Mouse (Mus musculus) lung, postnatal 0 days (tissue): ENCODE results near the gene Mtpn. TPM values are rescaled to one million over a fixed set of nuclear protein-coding genes. Genes with fewer than 3 reads are reported as not detected.

Source experiments
- ATAC-seq: fragments of 200-750 bp; cut with Nextera tagmentation; 2 replicates; pipeline ENCODE4 v1.8.0; 2017; ENCODE audit warnings: moderate library complexity
- DNase-seq: peaks from one replicate; pipeline ENCODE4 v3.0.0-alpha.2; 2016; ENCODE audit warnings: low spot score
- H3K27ac ChIP-seq: fragments of 300-500 bp; sonication (generic); 2 replicates; pipeline ENCODE4 v1.5.1; 2014; ENCODE audit warnings: antibody characterized with exemption, mild to moderate bottlenecking, low read length, mixed read lengths
- H3K27me3 ChIP-seq: fragments of 300-500 bp; sonication (generic); replicated peaks from 2 replicates; pipeline ENCODE4 v1.6.1; 2014; ENCODE audit warnings: low read length, mixed read lengths; ENCODE audit not compliant: insufficient read depth
- H3K36me3 ChIP-seq: fragments of 300-500 bp; sonication (generic); 2 replicates; pipeline ENCODE4 v1.6.1; 2014; ENCODE audit warnings: low read length, mixed read lengths; ENCODE audit not compliant: insufficient read depth
- H3K4me1 ChIP-seq: fragments of 300-500 bp; sonication (generic); 2 replicates; pipeline ENCODE4 v1.6.1; 2014; ENCODE audit warnings: antibody characterized with exemption, low read depth, low read length, mixed read lengths; ENCODE audit not compliant: insufficient read depth
- H3K4me2 ChIP-seq: fragments of 300-500 bp; sonication (generic); replicated peaks from 2 replicates; pipeline ENCODE4 v1.6.1; 2014; ENCODE audit warnings: low read depth, mild to moderate bottlenecking, low read length, moderate library complexity, mixed read lengths
- H3K4me3 ChIP-seq: fragments of 300-500 bp; sonication (generic); 2 replicates; pipeline ENCODE4 v1.5.1; 2014; ENCODE audit warnings: low read depth, low read length
- H3K9ac ChIP-seq: fragments of 300-500 bp; sonication (generic); replicated peaks from 2 replicates; pipeline ENCODE4 v1.6.1; 2014; ENCODE audit warnings: low read depth, mild to moderate bottlenecking
- H3K9me3 ChIP-seq: fragments of 300-500 bp; sonication (generic); 2 replicates; pipeline ENCODE4 v1.6.1; 2016; ENCODE audit warnings: low read length, mixed read lengths
- CTCF ChIP-seq: IDR thresholded peaks from 2 replicates; pipeline ENCODE4 v1.5.1; 2016; ENCODE audit warnings: antibody characterized with exemption, mild to moderate bottlenecking
- EP300 ChIP-seq: IDR thresholded peaks from 2 replicates; pipeline ENCODE4 v1.6.1; 2016; ENCODE audit warnings: antibody characterized with exemption, mild to moderate bottlenecking, control low read depth
- WGBS: fragments of 180-500 bp; shearing (Covaris S2); extraction: QIAGEN DNeasy Blood & Tissue Kit; methylation state at CpG from one replicate; pipeline ENCODE4 v1.1.7; 2014; 5-methylcytosine and 5-hydroxymethylcytosine counted together
- polyA plus RNA-seq: library from polyadenylated mRNA; unstranded; fragments of >200 nt; fragmentation: Nextera tagmentation; extraction: Ambion mirVana; gene quantifications from 2 replicates; pipeline ENCODE4 v1.2.1, GENCODE M21; 2015

Gene Mtpn
- polyA plus RNA-seq = 79.8 and 97.3 TPM in 2 replicates

DNA sequence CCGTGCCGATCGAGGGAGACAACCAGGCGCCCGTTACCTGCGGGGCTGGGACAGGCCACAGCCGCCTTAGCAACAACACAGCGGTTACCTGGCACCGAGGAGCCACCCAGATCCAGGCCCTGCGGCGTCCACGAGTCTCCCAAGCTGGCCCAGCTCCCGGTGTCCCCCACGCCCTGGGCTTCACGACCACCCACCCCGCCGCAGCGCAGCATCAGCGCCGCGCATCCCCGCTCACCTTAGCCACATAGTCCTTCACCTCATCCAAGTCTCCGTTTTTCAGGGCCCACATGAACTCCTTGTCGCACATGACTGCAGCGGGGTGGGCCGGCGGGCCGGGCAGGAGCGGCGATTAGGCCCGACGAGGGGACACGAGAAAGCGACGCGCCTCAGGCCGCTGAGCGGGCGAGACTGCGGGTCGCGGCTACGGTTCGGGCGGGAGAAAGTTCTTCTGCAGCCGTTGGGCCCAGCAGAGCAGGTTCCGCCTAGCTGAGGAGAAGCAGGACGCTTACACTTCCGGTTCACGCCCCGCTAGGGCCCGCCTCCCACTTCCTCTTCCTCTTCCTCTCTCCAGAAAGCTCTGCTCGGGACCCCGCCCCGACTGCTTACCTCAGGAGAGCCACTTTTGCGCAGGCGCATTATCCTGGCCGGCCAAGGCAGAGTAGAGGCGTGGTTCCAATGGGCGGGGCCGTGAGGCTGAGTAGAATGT lies at the start of gene Mtpn:
Mtpn (minus strand) TSS at position 585 of the 706 bp plus-strand sequence.
- no peaks in the 10 kb centered on the region for H3K27me3 ChIP-seq
- under 1% methylated on average over 61 of the region's 61 CpGs for WGBS
- H3K9ac ChIP-seq = peak within 1 kb of the TSS; percentile 98
- ATAC-seq = peak; percentile 99
- peak within 1 kb of the TSS; percentile 86 for H3K27ac ChIP-seq
- H3K36me3 ChIP-seq = no peaks in the 10 kb centered on the region
- peak within 1 kb of the TSS; percentile 99 for H3K4me3 ChIP-seq
- peak within 1 kb of the TSS; percentile 73 for H3K4me2 ChIP-seq
- TF ChIP-seq EP300 (no peak), CTCF (no peak)
- no peaks in the 10 kb centered on the region; the same call in 1 of the 2 replicates for H3K4me1 ChIP-seq
- H3K9me3 ChIP-seq = no peaks in the 10 kb centered on the region
- peak; percentile 100 for DNase-seq

DNA sequence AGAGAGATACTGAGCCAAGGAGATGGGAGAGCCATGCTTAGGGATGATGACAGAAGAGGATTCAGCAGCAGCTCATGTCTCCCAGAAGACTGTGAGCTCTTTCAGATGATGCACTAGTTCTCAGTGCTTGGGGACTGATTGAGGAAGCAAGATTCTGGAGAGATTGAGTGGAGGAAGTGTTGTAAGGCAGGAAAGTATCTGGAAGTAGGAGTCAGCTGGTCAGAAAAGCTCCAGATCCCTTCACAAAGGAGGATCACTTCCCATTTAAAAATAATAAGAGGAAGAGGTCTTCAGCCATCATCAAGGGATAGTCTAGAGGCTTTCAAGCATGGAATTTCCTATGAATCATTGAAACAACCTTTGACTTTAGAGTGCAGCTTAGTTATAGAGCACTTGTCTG lies 29.0 kb upstream of the Mtpn start:
- Histone ChIP-seq H3K9me3 (no peaks in the 10 kb centered on the region), H3K4me1 (no peaks in the 10 kb centered on the region), H3K4me3 (no peak overlapping the region), H3K27ac (no peak overlapping the region), H3K4me2 (no peak overlapping the region), H3K36me3 (no peaks in the 10 kb centered on the region), H3K27me3 (no peaks in the 10 kb centered on the region), H3K9ac (no peak overlapping the region)
- no peak for DNase-seq
- no peak for ATAC-seq
- TF ChIP-seq EP300 (no peak), CTCF (no peak)

DNA sequence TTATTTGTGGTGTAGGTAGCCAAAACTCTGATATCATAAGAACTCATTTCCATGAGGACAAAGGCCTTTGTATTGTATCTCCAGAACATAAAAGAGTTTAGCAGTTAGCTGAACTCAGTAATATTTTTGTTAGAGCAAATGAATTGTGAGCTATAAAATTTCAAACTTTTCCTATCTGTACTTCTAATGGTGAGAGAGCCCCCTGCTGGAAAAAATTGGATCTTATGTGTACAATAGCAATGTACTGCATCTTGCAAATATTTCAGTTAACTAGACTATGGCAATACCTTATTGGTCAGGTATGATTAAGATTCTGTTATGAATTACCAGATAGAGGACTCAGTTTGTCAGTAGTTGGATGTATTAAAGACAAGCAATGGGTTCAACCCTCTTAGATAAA lies 28.1 kb upstream of the Mtpn start:
- no peak overlapping the region for H3K27ac ChIP-seq
- H3K4me2 ChIP-seq = no peak overlapping the region
- ATAC-seq = no peak
- H3K9me3 ChIP-seq = no peaks in the 10 kb centered on the region
- no peaks in the 10 kb centered on the region for H3K27me3 ChIP-seq
- H3K36me3 ChIP-seq = no peaks in the 10 kb centered on the region
- peak; percentile 77 for DNase-seq
- no peaks in the 10 kb centered on the region for H3K4me1 ChIP-seq
- H3K4me3 ChIP-seq = no peak overlapping the region
- TF ChIP-seq CTCF (peak; percentile 63), EP300 (no peak)
- H3K9ac ChIP-seq = no peak overlapping the region

GRCm38 (mm10) chr6:35559950-35560349 lies 20.3 kb upstream of the Mtpn start:
- WGBS = 36% methylated on average over 2 of the region's 2 CpGs
- no peak overlapping the region for H3K9ac ChIP-seq
- H3K4me2 ChIP-seq = no peak overlapping the region
- no peak overlapping the region for H3K4me3 ChIP-seq
- no peaks in the 10 kb centered on the region for H3K36me3 ChIP-seq
- DNase-seq (no peak), ATAC-seq (no peak)
- H3K27ac ChIP-seq = no peak overlapping the region
- H3K9me3 ChIP-seq = no peaks in the 10 kb centered on the region
- TF ChIP-seq EP300 (no peak), CTCF (no peak)
- H3K27me3 ChIP-seq = no peaks in the 10 kb centered on the region
- no peaks in the 10 kb centered on the region for H3K4me1 ChIP-seq

- Histone ChIP-seq H3K9ac (no peak overlapping the region), H3K27ac (no peak overlapping the region), H3K36me3 (no peaks in the 10 kb centered on the region), H3K9me3 (no peaks in the 10 kb centered on the region), H3K4me1 (no peaks in the 10 kb centered on the region), H3K4me2 (no peak overlapping the region), H3K27me3 (no peaks in the 10 kb centered on the region), H3K4me3 (no peak overlapping the region)
- no peak for TF ChIP-seq CTCF
- TF ChIP-seq EP300 = no peak
- DNase-seq (no peak), ATAC-seq (no peak)
Measured at GRCm38 (mm10) chr6:35544352-35544751, 4.7 kb upstream of the Mtpn start.

GRCm38 (mm10) chr6:35542656-35543400 lies 3.1 kb upstream of the Mtpn start:
- no peaks in the 10 kb centered on the region for H3K9me3 ChIP-seq
- H3K4me2 ChIP-seq = no peak overlapping the region
- no peaks in the 10 kb centered on the region for H3K27me3 ChIP-seq
- TF ChIP-seq CTCF = no peak
- TF ChIP-seq EP300 = no peak
- no peak for DNase-seq
- H3K4me3 ChIP-seq = no peak overlapping the region
- no peak overlapping the region for H3K27ac ChIP-seq
- H3K36me3 ChIP-seq = no peaks in the 10 kb centered on the region
- ATAC-seq = no peak
- no peaks in the 10 kb centered on the region for H3K4me1 ChIP-seq
- 72% methylated on average over 8 of the region's 8 CpGs for WGBS
- H3K9ac ChIP-seq = no peak overlapping the region
